Mouse (Mus musculus) forebrain, embryonic 15.5 days (tissue): ENCODE results near the gene Ube2d1. TPM values are rescaled to one million over a fixed set of nuclear protein-coding genes. Genes with fewer than 3 reads are reported as not detected.

Experiments
- ATAC-seq: fragments of 200-750 bp; cut with Nextera tagmentation; replicated peaks from 2 replicates; pipeline ENCODE4 v1.8.0; 2017; ENCODE audit warnings: mild to moderate bottlenecking, moderate TSS enrichment, moderate library complexity
- H3K27ac ChIP-seq: fragments of 300-500 bp; sonication (generic); replicated peaks from 2 replicates; pipeline ENCODE4 v1.5.1; 2015; ENCODE audit warnings: mild to moderate bottlenecking, inconsistent platforms
- H3K27me3 ChIP-seq: fragments of 300-500 bp; sonication (generic); 2 replicates; pipeline ENCODE4 v1.6.1; 2015; ENCODE audit warnings: inconsistent platforms
- H3K36me3 ChIP-seq: fragments of 300-500 bp; sonication (generic); 2 replicates; pipeline ENCODE4 v1.6.1; 2015; ENCODE audit warnings: mild to moderate bottlenecking, inconsistent platforms
- H3K4me1 ChIP-seq: fragments of 300-500 bp; sonication (generic); 2 replicates; pipeline ENCODE4 v1.6.1; 2015; ENCODE audit warnings: inconsistent platforms
- H3K4me2 ChIP-seq: fragments of 300-500 bp; sonication (generic); replicated peaks from 2 replicates; pipeline ENCODE4 v1.6.1; 2015; ENCODE audit warnings: mild to moderate bottlenecking, inconsistent platforms
- H3K4me3 ChIP-seq: fragments of 300-500 bp; sonication (generic); 2 replicates; pipeline ENCODE4 v1.5.1; 2015; ENCODE audit warnings: mild to moderate bottlenecking, inconsistent platforms
- H3K9ac ChIP-seq: fragments of 300-500 bp; sonication (generic); replicated peaks from 2 replicates; pipeline ENCODE4 v1.6.1; 2015; ENCODE audit warnings: mild to moderate bottlenecking, inconsistent platforms
- H3K9me3 ChIP-seq: fragments of 300-500 bp; sonication (generic); 2 replicates; pipeline ENCODE4 v1.6.1; 2016; ENCODE audit warnings: inconsistent platforms
- WGBS: fragments of 180-500 bp; shearing (Covaris S2); methylation state at CpG from one replicate; pipeline ENCODE4 v1.1.7; 2015; ENCODE audit warnings: mixed read lengths; 5-methylcytosine and 5-hydroxymethylcytosine counted together
- polyA plus RNA-seq: library from polyadenylated mRNA; unstranded; fragments of >200 nt; fragmentation: Nextera tagmentation; extraction: Ambion mirVana; gene quantifications from 2 replicates; pipeline ENCODE4 v1.2.1, GENCODE M21; 2015

Gene Ube2d1
- polyA plus RNA-seq, 1 experiment from 2014 or later, result 173 TPM

GRCm38 (mm10) chr10:71284131-71284510 is 941 bp downstream of the Ube2d1 start:
- H3K27ac ChIP-seq, result peak overlapping the region; percentile 86
- H3K9ac ChIP-seq, result peak overlapping the region; percentile 96
- H3K9me3 ChIP-seq, result no peaks in the 10 kb centered on the region
- WGBS, result 4% methylated on average over 8 of the region's 8 CpGs
- peaks cover 46% of the 10 kb centered on the region for H3K4me1 ChIP-seq
- peak overlapping the region; percentile 76 for H3K4me3 ChIP-seq
- H3K4me2 ChIP-seq, result peak overlapping the region; percentile 52
- no peak for ATAC-seq
- no peaks in the 10 kb centered on the region for H3K27me3 ChIP-seq
- H3K36me3 ChIP-seq, result no peaks in the 10 kb centered on the region

GRCm38 (mm10) chr10:71273008-71273739 is 11.9 kb downstream of the Ube2d1 start:
- ATAC-seq, result peak; percentile 73; the same call in 1 of the 2 replicates
- 43% methylated on average over 9 of the region's 9 CpGs for WGBS

GRCm38 (mm10) chr10:71267973-71268372 is 17.1 kb downstream of the Ube2d1 start:
- ATAC-seq, result 0 out of 2 replicates have a peak, but pooled peaks have one; percentile 14
- 89% methylated on average over 2 of the region's 2 CpGs for WGBS

More at GRCm38 (mm10) chr10:71273008-71273739, 11.9 kb downstream of the Ube2d1 start:
- Histone ChIP-seq H3K9me3 (no peaks in the 10 kb centered on the region), H3K27me3 (no peaks in the 10 kb centered on the region), H3K9ac (0 out of 2 replicates have a peak overlapping the region, but pooled peaks have one; percentile 1), H3K36me3 (peaks cover 5% of the 10 kb centered on the region; the same call in 1 of the 2 replicates), H3K4me3 (no peak overlapping the region), H3K4me2 (no peak overlapping the region), H3K27ac (peak overlapping the region; percentile 67), H3K4me1 (peaks cover 18% of the 10 kb centered on the region)

GRCm38 (mm10) chr10:71267511-71267910 is 17.6 kb downstream of the Ube2d1 start:
- H3K9ac ChIP-seq, result no peak overlapping the region
- H3K9me3 ChIP-seq, result no peaks in the 10 kb centered on the region
- H3K4me3 ChIP-seq, result no peak overlapping the region
- H3K4me1 ChIP-seq, result peaks cover 24% of the 10 kb centered on the region
- no peaks in the 10 kb centered on the region for H3K27me3 ChIP-seq
- H3K4me2 ChIP-seq, result no peak overlapping the region
- ATAC-seq, result no peak
- no peak overlapping the region for H3K27ac ChIP-seq
- WGBS, result 84% methylated on average over 11 of the region's 11 CpGs
- no peaks in the 10 kb centered on the region for H3K36me3 ChIP-seq

More at GRCm38 (mm10) chr10:71267973-71268372, 17.1 kb downstream of the Ube2d1 start:
- Histone ChIP-seq H3K4me2 (no peak overlapping the region), H3K4me1 (peaks cover 26% of the 10 kb centered on the region), H3K4me3 (no peak overlapping the region), H3K9ac (no peak overlapping the region), H3K9me3 (no peaks in the 10 kb centered on the region), H3K27me3 (no peaks in the 10 kb centered on the region), H3K27ac (no peak overlapping the region), H3K36me3 (no peaks in the 10 kb centered on the region)

- Histone ChIP-seq H3K27me3 (no peaks in the 10 kb centered on the region), H3K4me2 (no peak overlapping the region), H3K36me3 (peaks cover 15% of the 10 kb centered on the region), H3K4me1 (peaks cover 20% of the 10 kb centered on the region), H3K9me3 (no peaks in the 10 kb centered on the region), H3K9ac (no peak overlapping the region), H3K27ac (no peak overlapping the region), H3K4me3 (no peak overlapping the region)
- ATAC-seq, result no peak; the same call in 1 of the 2 replicates
- WGBS, result 86% methylated on average over 4 of the region's 4 CpGs
These were observed 20.0 kb downstream of the Ube2d1 start for GRCm38 (mm10) chr10:71265067-71265466.

GRCm38 (mm10) chr10:71261637-71262036 is 23.4 kb downstream of the Ube2d1 start:
- Histone ChIP-seq H3K4me2 (no peak overlapping the region), H3K9ac (no peak overlapping the region), H3K36me3 (peaks cover 41% of the 10 kb centered on the region), H3K27ac (no peak overlapping the region), H3K27me3 (no peaks in the 10 kb centered on the region), H3K4me1 (peaks cover 20% of the 10 kb centered on the region), H3K4me3 (no peak overlapping the region), H3K9me3 (no peaks in the 10 kb centered on the region)
- WGBS, result 84% methylated on average over 8 of the region's 8 CpGs
- no peak for ATAC-seq

GRCm38 (mm10) chr10:71258943-71259342 is 26.1 kb downstream of the Ube2d1 start:
- Histone ChIP-seq H3K36me3 (peaks cover 64% of the 10 kb centered on the region), H3K9ac (no peak overlapping the region), H3K4me3 (no peak overlapping the region), H3K9me3 (no peaks in the 10 kb centered on the region), H3K27ac (no peak overlapping the region), H3K4me2 (no peak overlapping the region), H3K4me1 (peaks cover 8% of the 10 kb centered on the region), H3K27me3 (no peaks in the 10 kb centered on the region)
- no peak for ATAC-seq
- 85% methylated on average over 5 of the region's 5 CpGs for WGBS

- Histone ChIP-seq H3K27ac (no peak overlapping the region), H3K9ac (no peak overlapping the region), H3K9me3 (no peaks in the 10 kb centered on the region), H3K36me3 (peaks cover 64% of the 10 kb centered on the region), H3K4me3 (no peak overlapping the region), H3K4me2 (no peak overlapping the region), H3K4me1 (peaks cover 5% of the 10 kb centered on the region; the same call in 1 of the 2 replicates), H3K27me3 (no peaks in the 10 kb centered on the region)
- no peak for ATAC-seq
- 91% methylated on average over 8 of the region's 8 CpGs for WGBS
These were observed 26.5 kb downstream of the Ube2d1 start for GRCm38 (mm10) chr10:71258516-71258915.

- Histone ChIP-seq H3K4me3 (no peak overlapping the region), H3K9ac (no peak overlapping the region), H3K4me2 (no peak overlapping the region), H3K4me1 (no peaks in the 10 kb centered on the region), H3K36me3 (peaks cover 33% of the 10 kb centered on the region), H3K27me3 (no peaks in the 10 kb centered on the region), H3K9me3 (no peaks in the 10 kb centered on the region), H3K27ac (no peak overlapping the region)
- no peak for ATAC-seq
- WGBS, result 84% methylated on average over 4 of the region's 4 CpGs
These were observed 31.9 kb downstream of the Ube2d1 start for GRCm38 (mm10) chr10:71253147-71253546.

GRCm38 (mm10) chr10:71252421-71252820 is 32.6 kb downstream of the Ube2d1 start:
- H3K36me3 ChIP-seq, result peaks cover 26% of the 10 kb centered on the region
- no peaks in the 10 kb centered on the region for H3K4me1 ChIP-seq
- H3K27me3 ChIP-seq, result no peaks in the 10 kb centered on the region
- no peak for ATAC-seq
- no peak overlapping the region for H3K4me2 ChIP-seq
- no peak overlapping the region for H3K27ac ChIP-seq
- H3K9ac ChIP-seq, result no peak overlapping the region
- H3K9me3 ChIP-seq, result no peaks in the 10 kb centered on the region
- H3K4me3 ChIP-seq, result no peak overlapping the region
- 79% methylated on average over 5 of the region's 5 CpGs for WGBS

- WGBS, result 88% methylated on average over 5 of the region's 5 CpGs
- Histone ChIP-seq H3K4me3 (no peak overlapping the region), H3K9ac (no peak overlapping the region), H3K36me3 (peaks cover 22% of the 10 kb centered on the region), H3K27ac (no peak overlapping the region), H3K4me2 (no peak overlapping the region), H3K9me3 (no peaks in the 10 kb centered on the region), H3K4me1 (no peaks in the 10 kb centered on the region), H3K27me3 (no peaks in the 10 kb centered on the region)
- no peak for ATAC-seq
These were observed 33.2 kb downstream of the Ube2d1 start for GRCm38 (mm10) chr10:71251846-71252245.

- no peak overlapping the region for H3K4me2 ChIP-seq
- WGBS, result 91% methylated on average over 5 of the region's 5 CpGs
- H3K27ac ChIP-seq, result no peak overlapping the region
- no peak for ATAC-seq
- H3K9ac ChIP-seq, result no peak overlapping the region
- H3K36me3 ChIP-seq, result peaks cover 19% of the 10 kb centered on the region
- no peaks in the 10 kb centered on the region for H3K27me3 ChIP-seq
- no peak overlapping the region for H3K4me3 ChIP-seq
- H3K9me3 ChIP-seq, result no peaks in the 10 kb centered on the region
- H3K4me1 ChIP-seq, result no peaks in the 10 kb centered on the region
These were observed 33.8 kb downstream of the Ube2d1 start for GRCm38 (mm10) chr10:71251256-71251655.
